15 mouse cellular contexts compared by ENCODE assay signal in the genomic region with DNA sequence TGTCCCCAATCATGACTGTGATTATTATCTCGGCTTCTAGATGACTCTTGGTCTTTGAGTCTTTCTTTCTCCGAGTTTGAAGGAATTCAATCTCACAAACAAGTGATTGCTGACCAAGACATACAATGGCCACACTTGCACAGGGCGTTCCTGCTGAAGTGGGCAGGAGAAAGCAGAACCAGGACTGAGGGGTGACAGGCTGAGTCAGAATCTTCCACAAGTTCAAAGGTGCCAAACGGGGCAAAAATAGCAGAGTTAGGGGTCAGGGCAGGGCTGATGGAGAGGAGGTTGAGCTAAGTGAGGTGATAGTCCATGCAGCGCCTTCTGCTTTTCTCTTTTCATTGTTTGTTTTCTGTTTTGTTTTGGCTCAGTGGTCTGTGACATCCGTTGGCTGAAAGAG.
"Had no signal": no experiment of that assay in that cellular context is flagged by ENCODE, and none has a peak within 500 bp of the region (broad histone marks: within the 10 kb centered on the region; RNA-seq: fewer than 3 reads in every experiment).

No protein-coding gene starts in this region.

- H3K4me3 ChIP-seq: limb, embryonic 13.5 days; liver, embryonic 15.5 days; midbrain, embryonic 10.5 days; neural tube, embryonic 12.5 days; stomach, embryonic 15.5 days had no signal

- H3K27ac ChIP-seq: limb, embryonic 13.5 days; liver, embryonic 15.5 days; midbrain, embryonic 10.5 days; neural tube, embryonic 12.5 days; stomach, embryonic 15.5 days had no signal

- DNase-seq: kidney, adult 11 months; kidney, postnatal 10 days; layer of hippocampus, postnatal 36 days; lung, embryonic 14.5 days; lung, postnatal 10 days; midbrain, embryonic 14.5 days; retina, postnatal 1 day; right cerebral cortex, postnatal 4 days; thymus, adult 2 months; thymus, postnatal 25 days had no signal

- H3K4me1 ChIP-seq: limb, embryonic 13.5 days; midbrain, embryonic 10.5 days; neural tube, embryonic 12.5 days; stomach, embryonic 15.5 days had no signal

- H3K36me3 ChIP-seq: limb, embryonic 13.5 days; liver, embryonic 15.5 days; midbrain, embryonic 10.5 days; neural tube, embryonic 12.5 days; stomach, embryonic 15.5 days had no signal

- H3K27me3 ChIP-seq: limb, embryonic 13.5 days; liver, embryonic 15.5 days; neural tube, embryonic 12.5 days; stomach, embryonic 15.5 days had no signal
